Mouse (Mus musculus) heart, embryonic 11.5 days (tissue): ENCODE data around the gene Gm7954. TPM values are rescaled to one million over a fixed set of nuclear protein-coding genes. Genes with fewer than 3 reads are reported as not detected.
A peak's percentile ranks its signal among the peaks of the same experiment; 100 is the strongest.
"Not testable (repeated sequence)": the region's sequence is repeated elsewhere in the genome, so short reads cannot be mapped to it uniquely, and the experiment has no call there.

Experiments
- ATAC-seq: fragments of 200-750 bp; cut with Nextera tagmentation; replicated peaks from 2 replicates; pipeline ENCODE4 v1.8.0; 2017; ENCODE audit warnings: moderate library complexity; ENCODE audit not compliant: insufficient number of reproducible peaks, low FRiP score, low TSS enrichment
- H3K27ac ChIP-seq: fragments of 300-500 bp; sonication (generic); 2 replicates; pipeline ENCODE4 v1.5.1; 2014; ENCODE audit warnings: mild to moderate bottlenecking, low read depth, low read length
- H3K27me3 ChIP-seq: fragments of 300-500 bp; sonication (generic); 2 replicates; pipeline ENCODE4 v1.6.1; 2014; ENCODE audit warnings: mild to moderate bottlenecking, low read length, mixed read lengths; ENCODE audit not compliant: control insufficient read depth, insufficient read depth
- H3K36me3 ChIP-seq: fragments of 300-500 bp; sonication (generic); 2 replicates; pipeline ENCODE4 v1.6.1; 2014; ENCODE audit warnings: mild to moderate bottlenecking, low read length, moderate library complexity, mixed read lengths; ENCODE audit not compliant: control insufficient read depth, insufficient read depth
- H3K4me1 ChIP-seq: fragments of 300-500 bp; sonication (generic); 2 replicates; pipeline ENCODE4 v1.6.1; 2014; ENCODE audit warnings: low read length; ENCODE audit not compliant: control insufficient read depth, insufficient read depth
- H3K4me2 ChIP-seq: fragments of 300-500 bp; sonication (generic); 2 replicates; pipeline ENCODE4 v1.6.1; 2014; ENCODE audit warnings: mild to moderate bottlenecking, moderate library complexity
- H3K4me3 ChIP-seq: fragments of 300-500 bp; sonication (generic); 2 replicates; pipeline ENCODE4 v1.5.1; 2014; ENCODE audit warnings: low read depth, low read length
- H3K9ac ChIP-seq: fragments of 300-500 bp; sonication (generic); 2 replicates; pipeline ENCODE4 v1.6.1; 2014; ENCODE audit warnings: mild to moderate bottlenecking, low read depth, low read length, moderate library complexity
- H3K9me3 ChIP-seq: fragments of 300-500 bp; sonication (generic); replicated peaks from 2 replicates; pipeline ENCODE4 v1.6.1; 2016; ENCODE audit warnings: low read length; ENCODE audit not compliant: control insufficient read depth
- WGBS: fragments of 180-500 bp; shearing (Covaris S2); extraction: QIAGEN DNeasy Blood & Tissue Kit; methylation state at CpG from one replicate; pipeline ENCODE4 v1.1.7; 2014; ENCODE audit not compliant: insufficient replicate concordance; 5-methylcytosine and 5-hydroxymethylcytosine counted together
- polyA plus RNA-seq: library from polyadenylated mRNA; unstranded; fragments of >200 nt; fragmentation: Nextera tagmentation; extraction: Ambion mirVana; gene quantifications from 2 replicates; pipeline ENCODE4 v1.2.1, GENCODE M21; 2014

Gene Gm7954
- not detected in 2 replicates for polyA plus RNA-seq

- H3K9me3 ChIP-seq, H3K27me3 ChIP-seq: not testable (repeated sequence)
- WGBS = no CpG with 5 or more reads among the region's 2 CpGs
Observed at GRCm38 (mm10) chr14:41453418-41453817, at the start of gene Gm7954. Gene Gm7954 (minus strand): TSS chr14:41453518.

GRCm38 (mm10) chr14:41489385-41489784 is 36.1 kb upstream of the Gm7954 start, which contains the start of gene Gm3486:
Gene Gm3486 (minus strand): TSS chr14:41489485.
- H3K4me1 ChIP-seq, H3K9me3 ChIP-seq, H3K27ac ChIP-seq, H3K36me3 ChIP-seq, ATAC-seq, H3K9ac ChIP-seq, H3K4me2 ChIP-seq, H3K4me3 ChIP-seq, H3K27me3 ChIP-seq: not testable (repeated sequence)

More at GRCm38 (mm10) chr14:41453418-41453817, at the start of gene Gm7954:
- H3K27ac ChIP-seq, H3K4me1 ChIP-seq, H3K4me3 ChIP-seq, ATAC-seq, H3K36me3 ChIP-seq, H3K4me2 ChIP-seq, H3K9ac ChIP-seq: not testable (repeated sequence)

GRCm38 (mm10) chr14:41425393-41426075 is 27.8 kb downstream of the Gm7954 start:
- H3K36me3 ChIP-seq, H3K9me3 ChIP-seq, H3K27me3 ChIP-seq, H3K9ac ChIP-seq, H3K27ac ChIP-seq, H3K4me1 ChIP-seq, ATAC-seq: not testable (repeated sequence)
- 10% methylated on average over 12 of the region's 16 CpGs for WGBS
- Histone ChIP-seq H3K4me2 (peak overlapping the region; percentile 52), H3K4me3 (peak overlapping the region; percentile 19)

GRCm38 (mm10) chr14:41424694-41425093 is 28.6 kb downstream of the Gm7954 start:
- peak overlapping the region; percentile 19 for H3K4me3 ChIP-seq
- H3K4me2 ChIP-seq = peak overlapping the region; percentile 52
- H3K27me3 ChIP-seq, H3K4me1 ChIP-seq, H3K9me3 ChIP-seq, H3K36me3 ChIP-seq, H3K27ac ChIP-seq, ATAC-seq, H3K9ac ChIP-seq: not testable (repeated sequence)
- WGBS = 6% methylated on average over 14 of the region's 14 CpGs

- not testable (repeated sequence) for H3K27ac ChIP-seq, H3K27me3 ChIP-seq, H3K4me2 ChIP-seq, H3K9me3 ChIP-seq, ATAC-seq, H3K36me3 ChIP-seq, H3K4me3 ChIP-seq, H3K4me1 ChIP-seq, H3K9ac ChIP-seq
- WGBS = no CpG with 5 or more reads among the region's 2 CpGs
Observed at GRCm38 (mm10) chr14:41408181-41408580, 45.1 kb downstream of the Gm7954 start, which contains the start of gene Gm6482. Gene Gm6482 (minus strand): TSS chr14:41408281.

Other genes with a start within 250 kb of the Gm7954 start
- not detected in 2 replicates for gene Gm2832, start 174.7 kb downstream of the Gm7954 start, polyA plus RNA-seq
- gene Gm5798, start 104.9 kb downstream of the Gm7954 start, polyA plus RNA-seq = not detected in 2 replicates
- gene Gm7945, start 67.1 kb downstream of the Gm7954 start, polyA plus RNA-seq = not detected in 2 replicates
- not detected in 2 replicates for gene Gm6482, start 45.2 kb downstream of the Gm7954 start, polyA plus RNA-seq
- not detected in 2 replicates for gene Gm3486, start 36.0 kb upstream of the Gm7954 start, polyA plus RNA-seq
- gene Gm7970, start 102.1 kb upstream of the Gm7954 start, polyA plus RNA-seq = not detected in 2 replicates
- not detected in 2 replicates for gene 1700049E17Rik2, start 119.7 kb upstream of the Gm7954 start, polyA plus RNA-seq
- gene Gm3072, start 171.1 kb upstream of the Gm7954 start, polyA plus RNA-seq = not detected in 2 replicates
- gene Gm3676, start 193.0 kb upstream of the Gm7954 start, polyA plus RNA-seq = not detected in 2 replicates
- not detected in 2 replicates for gene Gm8068, start 248.4 kb upstream of the Gm7954 start, polyA plus RNA-seq